Mouse (Mus musculus): ENCODE measurements around the gene Obscn. TPM values are rescaled to one million over a fixed set of nuclear protein-coding genes. Genes with fewer than 3 reads are reported as not detected.

The Obscn gene
- total and polyA plus RNA-seq, 3 experiments: 0.09 to 0.13 (median 0.13) TPM

DNA sequence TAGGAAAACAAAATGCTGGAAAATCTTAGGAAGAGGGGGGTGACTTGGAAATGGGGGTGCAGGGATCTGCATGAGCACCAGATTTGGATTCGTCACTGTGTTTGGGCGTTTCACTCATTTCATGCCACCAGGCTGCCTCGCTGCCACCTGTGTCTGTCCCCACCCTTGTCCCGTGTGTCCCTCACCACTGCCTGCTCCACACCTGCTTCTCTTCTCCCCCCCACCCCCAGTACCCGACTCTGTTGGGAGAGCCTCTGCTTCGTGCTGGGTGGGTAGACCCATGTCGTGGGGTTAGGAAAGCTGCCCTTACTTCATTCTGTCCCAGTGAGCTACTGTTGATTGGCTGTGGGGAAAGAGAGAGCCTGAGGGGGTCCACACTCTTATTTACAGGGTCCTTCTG lies 151.5 kb downstream of the Obscn start:
- Histone ChIP-seq H3K9ac (ENCODE audit: insufficient read depth, low read depth) (no peak overlapping the region), H3K27ac (ENCODE audit: insufficient read depth, low read depth) (no peak overlapping the region), H3K27me3 (replicated peaks) (no peaks in the 10 kb centered on the region), H3K9me3 (replicated peaks; ENCODE audit: low read length) (no peaks in the 10 kb centered on the region), H3K4me2 (ENCODE audit: insufficient read depth, low read depth, poor library complexity, severe bottlenecking) (no peak overlapping the region), H3K4me1 (ENCODE audit: control insufficient read depth in 1 of 2, insufficient read depth in 2 of 2) (peaks cover 23 to 62% of the 10 kb centered on the region in 2 experiments), H3K36me3 (replicated peaks in 1 of 2; ENCODE audit: control insufficient read depth in 1 of 2, insufficient read depth in 1 of 2, low read length in 1 of 2) (peaks cover 65 to 91% of the 10 kb centered on the region in 2 experiments), H3K79me2 (replicated peaks; ENCODE audit: control insufficient read depth, extremely low read depth, insufficient read depth, poor library complexity, severe bottlenecking) (peaks cover 18% of the 10 kb centered on the region), H3K4me3 (replicated peaks in 1 of 3; ENCODE audit: low read depth in 2 of 3, low read length in 2 of 3, poor library complexity in 1 of 3) (no peak overlapping the region)
- TF ChIP-seq CHD2 (IDR thresholded peaks at IDR 0.05; ENCODE audit: low read length): no peak
- no peak for TF ChIP-seq ZNF384 (IDR thresholded peaks at IDR 0.05; ENCODE audit: low read depth, low read length)
- no peak for TF ChIP-seq NELFE (IDR thresholded peaks at IDR 0.05; ENCODE audit: low read depth, low read length)
- no peak for TF ChIP-seq E2F4 (IDR thresholded peaks at IDR 0.05; ENCODE audit: insufficient replicate concordance, low read depth, low read length)
- no peak for TF ChIP-seq KAT2A (IDR thresholded peaks at IDR 0.05; ENCODE audit: insufficient replicate concordance, low read length)
- no peak for TF ChIP-seq POLR2AphosphoS2 (IDR thresholded peaks at IDR 0.05; ENCODE audit: low read depth, low read length)
- TF ChIP-seq ZMIZ1 (IDR thresholded peaks at IDR 0.05; ENCODE audit: low read depth, low read length): no peak
- TF ChIP-seq TBP (conservative IDR thresholded peaks at IDR 0.05; ENCODE audit: low read depth, low read length): no peak
- in situ Hi-C loops (cut with MboI; ENCODE audit: low pct_ligation_motif_present, low pct_unique_long_range_greater_than_20kb, low sequenced_read_pairs) (no loop called here), dilution Hi-C loops (cut with MboI; ENCODE audit: extremely low pct_ligation_motif_present, extremely low pct_unique_long_range_greater_than_20kb, low sequenced_read_pairs) (no loop called here)
- no peak for DNase-seq (ENCODE audit: extremely low read depth)

DNA sequence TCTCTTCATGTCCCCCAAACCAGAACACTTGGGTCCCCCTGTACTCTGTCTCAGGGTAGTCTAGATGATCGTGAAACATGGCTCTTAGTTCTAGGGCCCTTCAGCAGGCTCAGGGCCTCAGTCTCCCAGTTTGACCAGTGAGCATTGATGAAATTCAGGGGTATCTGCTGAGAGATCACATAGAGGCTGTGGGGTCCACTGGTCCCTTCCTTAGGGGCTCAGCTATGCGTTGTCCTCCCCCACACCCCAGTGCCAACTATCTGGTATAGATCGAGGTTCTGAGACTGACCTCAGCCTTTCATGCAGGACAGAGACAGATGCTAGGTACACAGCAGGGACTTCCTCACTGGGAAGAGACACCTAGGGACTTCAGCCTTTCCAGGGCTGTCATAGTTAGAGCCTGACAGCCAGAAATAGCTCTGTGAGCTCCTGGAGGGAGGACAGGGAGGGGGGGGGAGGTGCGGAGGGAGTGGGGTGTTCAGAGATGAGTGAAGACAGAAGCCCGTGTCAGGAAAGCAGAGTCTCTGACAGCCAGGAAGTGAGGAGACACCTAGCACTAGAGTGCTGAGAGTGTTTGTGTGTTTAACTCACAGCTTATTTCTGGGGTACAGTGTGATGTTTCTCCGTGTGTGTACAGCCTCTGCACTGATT lies 152.4 kb downstream of the Obscn start:
- Histone ChIP-seq H3K4me3 (replicated peaks in 1 of 3; ENCODE audit: low read depth in 2 of 3, low read length in 2 of 3, poor library complexity in 1 of 3) (no peak overlapping the region), H3K4me2 (ENCODE audit: insufficient read depth, low read depth, poor library complexity, severe bottlenecking) (no peak overlapping the region), H3K4me1 (ENCODE audit: control insufficient read depth in 1 of 2, insufficient read depth in 2 of 2) (peaks cover 23 to 62% of the 10 kb centered on the region in 2 experiments), H3K79me2 (replicated peaks; ENCODE audit: control insufficient read depth, extremely low read depth, insufficient read depth, poor library complexity, severe bottlenecking) (peaks cover 27% of the 10 kb centered on the region), H3K27ac (ENCODE audit: insufficient read depth, low read depth) (no peak overlapping the region), H3K27me3 (replicated peaks) (no peaks in the 10 kb centered on the region), H3K9ac (ENCODE audit: insufficient read depth, low read depth) (no peak overlapping the region), H3K36me3 (replicated peaks in 1 of 2; ENCODE audit: control insufficient read depth in 1 of 2, insufficient read depth in 1 of 2, low read length in 1 of 2) (peaks cover 57 to 86% of the 10 kb centered on the region in 2 experiments), H3K9me3 (replicated peaks; ENCODE audit: low read length) (no peaks in the 10 kb centered on the region)
- in situ Hi-C loops (cut with MboI; ENCODE audit: low pct_ligation_motif_present, low pct_unique_long_range_greater_than_20kb, low sequenced_read_pairs) (no loop called here), dilution Hi-C loops (cut with MboI; ENCODE audit: extremely low pct_ligation_motif_present, extremely low pct_unique_long_range_greater_than_20kb, low sequenced_read_pairs) (no loop called here)
- TF ChIP-seq HCFC1 (IDR thresholded peaks at IDR 0.05; ENCODE audit: low read depth, low read length) (no peak), NRF1 (IDR thresholded peaks at IDR 0.05; ENCODE audit: low read depth, low read length) (no peak), JUN (IDR thresholded peaks at IDR 0.05; ENCODE audit: insufficient read depth, low read depth, low read length) (no peak), ZKSCAN1 (IDR thresholded peaks at IDR 0.05; ENCODE audit: borderline replicate concordance, low read depth, low read length) (no peak), E2F4 (IDR thresholded peaks at IDR 0.05; ENCODE audit: insufficient replicate concordance, low read depth, low read length) (no peak)
- no peak for DNase-seq (ENCODE audit: extremely low read depth)
